Mouse (Mus musculus) stomach, embryonic 16.5 days (tissue): ENCODE data around the gene Ncor2. TPM values are rescaled to one million over a fixed set of nuclear protein-coding genes. Genes with fewer than 3 reads are reported as not detected.
"Not testable (repeated sequence)": the region's sequence is repeated elsewhere in the genome, so short reads cannot be mapped to it uniquely, and the experiment has no call there.

Source experiments
- ATAC-seq: fragments of 200-750 bp; cut with Nextera tagmentation; 2 replicates; pipeline ENCODE4 v1.8.0; 2017; ENCODE audit warnings: moderate number of reproducible peaks, moderate TSS enrichment; ENCODE audit not compliant: insufficient read depth, low FRiP score
- H3K27ac ChIP-seq: fragments of 300-500 bp; sonication (generic); 2 replicates; pipeline ENCODE4 v1.5.1; 2014; ENCODE audit warnings: low read length
- H3K27me3 ChIP-seq: fragments of 300-500 bp; sonication (generic); 2 replicates; pipeline ENCODE4 v1.6.1; 2014; ENCODE audit warnings: low read length, control low read depth, mixed read lengths; ENCODE audit not compliant: control insufficient read depth, insufficient read depth
- H3K36me3 ChIP-seq: fragments of 300-500 bp; sonication (generic); 2 replicates; pipeline ENCODE4 v1.6.1; 2014; ENCODE audit warnings: low read length; ENCODE audit not compliant: control insufficient read depth, insufficient read depth
- H3K4me1 ChIP-seq: fragments of 300-500 bp; sonication (generic); 2 replicates; pipeline ENCODE4 v1.6.1; 2014; ENCODE audit warnings: low read length, control low read depth, mixed read lengths; ENCODE audit not compliant: control insufficient read depth, insufficient read depth
- H3K4me2 ChIP-seq: fragments of 300-500 bp; sonication (generic); 2 replicates; pipeline ENCODE4 v1.6.1; 2014; ENCODE audit warnings: low read depth, low read length, mixed read lengths
- H3K4me3 ChIP-seq: fragments of 300-500 bp; sonication (generic); replicated peaks from 2 replicates; pipeline ENCODE4 v1.5.1; 2014; ENCODE audit warnings: mild to moderate bottlenecking, low read length
- H3K9ac ChIP-seq: fragments of 300-500 bp; sonication (generic); 2 replicates; pipeline ENCODE4 v1.6.1; 2014; ENCODE audit warnings: low read length
- H3K9me3 ChIP-seq: fragments of 300-500 bp; sonication (generic); replicated peaks from 2 replicates; pipeline ENCODE4 v1.6.1; 2016; ENCODE audit warnings: low read length, control low read depth; ENCODE audit not compliant: control insufficient read depth
- WGBS: fragments of 180-500 bp; shearing (Covaris S2); extraction: QIAGEN DNeasy Blood & Tissue Kit; methylation state at CpG from one replicate; pipeline ENCODE4 v1.1.7; 2014; 5-methylcytosine and 5-hydroxymethylcytosine counted together
- polyA plus RNA-seq: library from polyadenylated mRNA; unstranded; fragments of >200 nt; fragmentation: Nextera tagmentation; extraction: Ambion mirVana; gene quantifications from 2 replicates; pipeline ENCODE4 v1.2.1, GENCODE M21; 2015

Ncor2 gene
- polyA plus RNA-seq, 1 experiment from 2014 or later: 24.6 TPM

GRCm38 (mm10) chr5:125215346-125215929, 36.4 kb upstream of the Ncor2 start:
- peak; percentile 26; the same call in 1 of the 2 replicates for ATAC-seq

GRCm38 (mm10) chr5:125214064-125214463, 35.0 kb upstream of the Ncor2 start:
- H3K27me3 ChIP-seq: no peaks in the 10 kb centered on the region
- no peak overlapping the region for H3K27ac ChIP-seq
- H3K4me3 ChIP-seq: no peak overlapping the region
- H3K9ac ChIP-seq: no peak overlapping the region
- H3K36me3 ChIP-seq: no peaks in the 10 kb centered on the region
- H3K4me2 ChIP-seq: no peak overlapping the region
- peaks cover 14% of the 10 kb centered on the region for H3K4me1 ChIP-seq
- H3K9me3 ChIP-seq: no peaks in the 10 kb centered on the region
- 71% methylated on average over 6 of the region's 6 CpGs for WGBS
- no peak for ATAC-seq

More at GRCm38 (mm10) chr5:125215346-125215929, 36.4 kb upstream of the Ncor2 start:
- Histone ChIP-seq H3K36me3 (no peaks in the 10 kb centered on the region), H3K4me2 (peak overlapping the region; percentile 59), H3K27me3 (no peaks in the 10 kb centered on the region), H3K9ac (peak overlapping the region; percentile 70), H3K27ac (peak overlapping the region; percentile 92), H3K9me3 (no peaks in the 10 kb centered on the region), H3K4me3 (peak overlapping the region; percentile 33), H3K4me1 (peaks cover 14% of the 10 kb centered on the region)
- WGBS: 16% methylated on average over 11 of the region's 11 CpGs

GRCm38 (mm10) chr5:125204910-125205309, 25.9 kb upstream of the Ncor2 start:
- H3K36me3 ChIP-seq, H3K9me3 ChIP-seq, H3K27ac ChIP-seq, H3K4me3 ChIP-seq, H3K9ac ChIP-seq, H3K4me2 ChIP-seq, H3K27me3 ChIP-seq, H3K4me1 ChIP-seq, ATAC-seq: not testable (repeated sequence)
- 93% methylated on average over 3 of the region's 3 CpGs for WGBS

GRCm38 (mm10) chr5:125204199-125204815, 25.3 kb upstream of the Ncor2 start:
- Histone ChIP-seq H3K4me3 (no peak overlapping the region), H3K4me1 (peaks cover 8% of the 10 kb centered on the region; the same call in 1 of the 2 replicates), H3K9me3 (no peaks in the 10 kb centered on the region), H3K9ac (no peak overlapping the region), H3K27me3 (no peaks in the 10 kb centered on the region), H3K4me2 (no peak overlapping the region), H3K27ac (no peak overlapping the region), H3K36me3 (no peaks in the 10 kb centered on the region)
- no peak for ATAC-seq
- 83% methylated on average over 11 of the region's 11 CpGs for WGBS

- Histone ChIP-seq H3K9me3 (no peaks in the 10 kb centered on the region), H3K27me3 (no peaks in the 10 kb centered on the region), H3K27ac (no peak overlapping the region), H3K9ac (no peak overlapping the region), H3K4me1 (peaks cover 8% of the 10 kb centered on the region; the same call in 1 of the 2 replicates), H3K4me2 (no peak overlapping the region), H3K36me3 (no peaks in the 10 kb centered on the region), H3K4me3 (no peak overlapping the region)
- no peak for ATAC-seq
- WGBS: 68% methylated on average over 11 of the region's 11 CpGs
These were observed 24.7 kb upstream of the Ncor2 start for GRCm38 (mm10) chr5:125203759-125204158.

- H3K36me3 ChIP-seq: no peaks in the 10 kb centered on the region
- no peak overlapping the region for H3K4me2 ChIP-seq
- peaks cover 8% of the 10 kb centered on the region; the same call in 1 of the 2 replicates for H3K4me1 ChIP-seq
- 24% methylated on average over 7 of the region's 7 CpGs for WGBS
- no peaks in the 10 kb centered on the region for H3K27me3 ChIP-seq
- ATAC-seq: peak; percentile 45; the same call in 1 of the 2 replicates
- no peak overlapping the region for H3K4me3 ChIP-seq
- no peak overlapping the region for H3K27ac ChIP-seq
- no peaks in the 10 kb centered on the region for H3K9me3 ChIP-seq
- H3K9ac ChIP-seq: no peak overlapping the region
These were observed 24.1 kb upstream of the Ncor2 start for GRCm38 (mm10) chr5:125203099-125203498.

- Histone ChIP-seq H3K9me3 (no peaks in the 10 kb centered on the region), H3K4me3 (no peak overlapping the region), H3K27me3 (no peaks in the 10 kb centered on the region), H3K36me3 (no peaks in the 10 kb centered on the region), H3K4me1 (peaks cover 8% of the 10 kb centered on the region; the same call in 1 of the 2 replicates), H3K9ac (no peak overlapping the region), H3K27ac (no peak overlapping the region), H3K4me2 (no peak overlapping the region)
- no peak for ATAC-seq
- 72% methylated on average over 5 of the region's 5 CpGs for WGBS
These were observed 23.1 kb upstream of the Ncor2 start for GRCm38 (mm10) chr5:125202100-125202499.

- Histone ChIP-seq H3K4me2 (no peak overlapping the region), H3K27ac (no peak overlapping the region), H3K4me1 (peaks cover 11% of the 10 kb centered on the region; the same call in 1 of the 2 replicates), H3K27me3 (no peaks in the 10 kb centered on the region), H3K4me3 (no peak overlapping the region), H3K9ac (no peak overlapping the region), H3K9me3 (no peaks in the 10 kb centered on the region), H3K36me3 (no peaks in the 10 kb centered on the region)
- no peak for ATAC-seq
- 79% methylated on average over 6 of the region's 6 CpGs for WGBS
These were observed 20.1 kb upstream of the Ncor2 start for GRCm38 (mm10) chr5:125199086-125199485.

GRCm38 (mm10) chr5:125197325-125197724, 18.3 kb upstream of the Ncor2 start:
- not testable (repeated sequence) for H3K4me1 ChIP-seq, H3K27me3 ChIP-seq, H3K4me2 ChIP-seq, H3K9me3 ChIP-seq, H3K4me3 ChIP-seq, ATAC-seq, H3K9ac ChIP-seq, H3K27ac ChIP-seq, H3K36me3 ChIP-seq
- WGBS: 59% methylated on average over 2 of the region's 2 CpGs
